Mouse (Mus musculus) heart, embryonic 10.5 days (tissue): Measurements from ENCODE around the gene Grtp1. TPM values are rescaled to one million over a fixed set of nuclear protein-coding genes. Genes with fewer than 3 reads are reported as not detected.

Experiments used
- DNase-seq: peaks from one replicate; pipeline ENCODE4 v3.0.0-alpha.2; 2017; ENCODE audit warnings: low spot score
- H3K27ac ChIP-seq: fragments of 300-500 bp; sonication (generic); 2 replicates; pipeline ENCODE4 v1.5.1; 2016; ENCODE audit warnings: mild to moderate bottlenecking
- H3K27me3 ChIP-seq: fragments of 300-500 bp; sonication (generic); 2 replicates; pipeline ENCODE4 v1.6.1; 2016; ENCODE audit warnings: mild to moderate bottlenecking; ENCODE audit not compliant: poor library complexity, insufficient read depth, severe bottlenecking
- H3K36me3 ChIP-seq: fragments of 300-500 bp; sonication (generic); 2 replicates; pipeline ENCODE4 v1.6.1; 2016; ENCODE audit warnings: mild to moderate bottlenecking, moderate library complexity
- H3K4me1 ChIP-seq: fragments of 300-500 bp; sonication (generic); 2 replicates; pipeline ENCODE4 v1.6.1; 2016; ENCODE audit warnings: mild to moderate bottlenecking
- H3K4me3 ChIP-seq: fragments of 300-500 bp; sonication (generic); 2 replicates; pipeline ENCODE4 v1.5.1; 2016; ENCODE audit warnings: mild to moderate bottlenecking, moderate library complexity
- H3K9me3 ChIP-seq: fragments of 300-500 bp; sonication (generic); 2 replicates; pipeline ENCODE4 v1.6.1; 2016; ENCODE audit warnings: mild to moderate bottlenecking, moderate library complexity
- WGBS: fragments of 180-500 bp; shearing (Covaris S2); methylation state at CpG from one replicate; pipeline ENCODE4 v1.1.7; 2016; 5-methylcytosine and 5-hydroxymethylcytosine counted together
- polyA plus RNA-seq: library from polyadenylated mRNA; unstranded; fragments of >200 nt; fragmentation: Nextera tagmentation; extraction: Ambion mirVana; gene quantifications from 2 replicates; pipeline ENCODE4 v1.2.1, GENCODE M21; 2016

Grtp1 gene
- polyA plus RNA-seq = 30.5 and 34.0 TPM in 2 replicates

GRCm38 (mm10) chr8:13200301-13201012 is at the start of gene Grtp1:
Gene Grtp1 (minus strand): TSS chr8:13200620.
- peaks cover 15% of the 10 kb centered on the region; the same call in 1 of the 2 replicates for H3K36me3 ChIP-seq
- H3K27ac ChIP-seq = peak within 1 kb of the TSS; percentile 89
- peaks cover 48% of the 10 kb centered on the region for H3K27me3 ChIP-seq
- H3K4me3 ChIP-seq = peak within 1 kb of the TSS; percentile 96
- under 1% methylated on average over 52 of the region's 58 CpGs for WGBS
- DNase-seq = peak; percentile 88
- H3K4me1 ChIP-seq = peaks cover 62% of the 10 kb centered on the region
- H3K9me3 ChIP-seq = no peaks in the 10 kb centered on the region

GRCm38 (mm10) chr8:13244343-13244880 is 44.0 kb upstream of the Grtp1 start:
- WGBS = 75% methylated on average over 11 of the region's 11 CpGs
- Histone ChIP-seq H3K4me3 (no peak overlapping the region), H3K4me1 (peaks cover 47% of the 10 kb centered on the region), H3K36me3 (peaks cover 73% of the 10 kb centered on the region), H3K27ac (peak overlapping the region; percentile 81), H3K27me3 (0 out of 2 replicates have a peak, but pooled peaks cover 6% of the 10 kb centered on the region), H3K9me3 (no peaks in the 10 kb centered on the region)
- DNase-seq = no peak

GRCm38 (mm10) chr8:13242985-13243870 is 42.8 kb upstream of the Grtp1 start:
- Histone ChIP-seq H3K36me3 (peaks cover 72% of the 10 kb centered on the region), H3K4me1 (peaks cover 47% of the 10 kb centered on the region), H3K4me3 (no peak overlapping the region), H3K27me3 (0 out of 2 replicates have a peak, but pooled peaks cover 6% of the 10 kb centered on the region), H3K9me3 (no peaks in the 10 kb centered on the region), H3K27ac (peak overlapping the region; percentile 81)
- WGBS = 51% methylated on average over 10 of the region's 10 CpGs
- DNase-seq = no peak

GRCm38 (mm10) chr8:13240691-13241090 is 40.3 kb upstream of the Grtp1 start:
- WGBS = 82% methylated on average over 7 of the region's 7 CpGs
- Histone ChIP-seq H3K36me3 (peaks cover 61% of the 10 kb centered on the region), H3K27me3 (0 out of 2 replicates have a peak, but pooled peaks cover 6% of the 10 kb centered on the region)

GRCm38 (mm10) chr8:13240055-13240454 is 39.6 kb upstream of the Grtp1 start:
- H3K4me1 ChIP-seq = peaks cover 42% of the 10 kb centered on the region

More at GRCm38 (mm10) chr8:13240691-13241090, 40.3 kb upstream of the Grtp1 start:
- Histone ChIP-seq H3K27ac (0 out of 2 replicates have a peak overlapping the region, but pooled peaks have one; percentile 50), H3K4me1 (peaks cover 47% of the 10 kb centered on the region), H3K4me3 (no peak overlapping the region), H3K9me3 (no peaks in the 10 kb centered on the region)
- DNase-seq = no peak

GRCm38 (mm10) chr8:13234803-13235202 is 34.4 kb upstream of the Grtp1 start:
- H3K27me3 ChIP-seq = 0 out of 2 replicates have a peak, but pooled peaks cover 11% of the 10 kb centered on the region
- H3K36me3 ChIP-seq = peaks cover 43% of the 10 kb centered on the region
- H3K27ac ChIP-seq = no peak overlapping the region
- DNase-seq = no peak
- 85% methylated on average over 13 of the region's 13 CpGs for WGBS
- no peak overlapping the region for H3K4me3 ChIP-seq
- peaks cover 17% of the 10 kb centered on the region for H3K4me1 ChIP-seq
- H3K9me3 ChIP-seq = no peaks in the 10 kb centered on the region

More at GRCm38 (mm10) chr8:13240055-13240454, 39.6 kb upstream of the Grtp1 start:
- 0 out of 2 replicates have a peak, but pooled peaks cover 6% of the 10 kb centered on the region for H3K27me3 ChIP-seq
- no peaks in the 10 kb centered on the region for H3K9me3 ChIP-seq
- peaks cover 61% of the 10 kb centered on the region for H3K36me3 ChIP-seq
- no peak overlapping the region for H3K4me3 ChIP-seq
- DNase-seq = no peak
- 86% methylated on average over 9 of the region's 9 CpGs for WGBS
- H3K27ac ChIP-seq = no peak overlapping the region

GRCm38 (mm10) chr8:13230471-13230870 is 30.1 kb upstream of the Grtp1 start:
- no peak for DNase-seq
- H3K9me3 ChIP-seq = no peaks in the 10 kb centered on the region
- WGBS = 55% methylated on average over 4 of the region's 4 CpGs
- peaks cover 19% of the 10 kb centered on the region for H3K36me3 ChIP-seq
- peak overlapping the region; percentile 69; the same call in 1 of the 2 replicates for H3K27ac ChIP-seq
- 0 out of 2 replicates have a peak, but pooled peaks cover 10% of the 10 kb centered on the region for H3K27me3 ChIP-seq
- H3K4me1 ChIP-seq = peaks cover 56% of the 10 kb centered on the region
- no peak overlapping the region for H3K4me3 ChIP-seq

- 55% methylated on average over 12 of the region's 12 CpGs for WGBS
- no peaks in the 10 kb centered on the region for H3K9me3 ChIP-seq
- no peak for DNase-seq
- peak overlapping the region; percentile 69 for H3K27ac ChIP-seq
- H3K36me3 ChIP-seq = peaks cover 19% of the 10 kb centered on the region
- peaks cover 56% of the 10 kb centered on the region for H3K4me1 ChIP-seq
- 0 out of 2 replicates have a peak, but pooled peaks cover 13% of the 10 kb centered on the region for H3K27me3 ChIP-seq
- no peak overlapping the region for H3K4me3 ChIP-seq
These were observed 29.4 kb upstream of the Grtp1 start for GRCm38 (mm10) chr8:13229802-13230201.

GRCm38 (mm10) chr8:13228923-13229610 is 28.6 kb upstream of the Grtp1 start:
- 39% methylated on average over 9 of the region's 9 CpGs for WGBS
- H3K27me3 ChIP-seq = 0 out of 2 replicates have a peak, but pooled peaks cover 14% of the 10 kb centered on the region
- H3K36me3 ChIP-seq = peaks cover 17% of the 10 kb centered on the region
- DNase-seq = no peak
- peaks cover 56% of the 10 kb centered on the region for H3K4me1 ChIP-seq
- H3K4me3 ChIP-seq = no peak overlapping the region
- no peaks in the 10 kb centered on the region for H3K9me3 ChIP-seq
- peak overlapping the region; percentile 69 for H3K27ac ChIP-seq

GRCm38 (mm10) chr8:13227184-13227583 is 26.8 kb upstream of the Grtp1 start:
- WGBS = 59% methylated on average over 3 of the region's 3 CpGs
- no peak for DNase-seq
- Histone ChIP-seq H3K36me3 (peaks cover 30% of the 10 kb centered on the region), H3K27me3 (0 out of 2 replicates have a peak, but pooled peaks cover 10% of the 10 kb centered on the region), H3K4me1 (peaks cover 56% of the 10 kb centered on the region), H3K27ac (no peak overlapping the region), H3K4me3 (no peak overlapping the region), H3K9me3 (no peaks in the 10 kb centered on the region)

- no peak overlapping the region for H3K4me3 ChIP-seq
- H3K27ac ChIP-seq = peak overlapping the region; percentile 48; the same call in 1 of the 2 replicates
- H3K27me3 ChIP-seq = 0 out of 2 replicates have a peak, but pooled peaks cover 10% of the 10 kb centered on the region
- no peak for DNase-seq
- H3K9me3 ChIP-seq = no peaks in the 10 kb centered on the region
- 62% methylated on average over 6 of the region's 6 CpGs for WGBS
- H3K4me1 ChIP-seq = peaks cover 58% of the 10 kb centered on the region
- H3K36me3 ChIP-seq = peaks cover 39% of the 10 kb centered on the region
These were observed 25.9 kb upstream of the Grtp1 start for GRCm38 (mm10) chr8:13226288-13226687.

- Histone ChIP-seq H3K4me3 (no peak overlapping the region), H3K4me1 (peaks cover 43% of the 10 kb centered on the region), H3K27ac (no peak overlapping the region), H3K27me3 (0 out of 2 replicates have a peak, but pooled peaks cover 10% of the 10 kb centered on the region), H3K9me3 (no peaks in the 10 kb centered on the region), H3K36me3 (peaks cover 48% of the 10 kb centered on the region)
- 83% methylated on average over 9 of the region's 9 CpGs for WGBS
- DNase-seq = no peak
These were observed 24.0 kb upstream of the Grtp1 start for GRCm38 (mm10) chr8:13224426-13224825.
